Mouse (Mus musculus) ES-Bruce4 (cell line): ENCODE data around the gene Klc3.

ENCODE experiments used
- CTCF ChIP-seq: IDR thresholded peaks from one replicate; pipeline ENCODE4 v1.8.1; 2011; ENCODE audit warnings: low read depth, low read length
- EP300 ChIP-seq: IDR thresholded peaks from 2 replicates; pipeline ENCODE4 v1.6.1; 2011; ENCODE audit warnings: low read depth, low read length; ENCODE audit not compliant: insufficient read depth
- POLR2A ChIP-seq: IDR thresholded peaks from one replicate; pipeline ENCODE4 v1.8.1; 2011; ENCODE audit warnings: low read length; ENCODE audit not compliant: insufficient read depth

DNA sequence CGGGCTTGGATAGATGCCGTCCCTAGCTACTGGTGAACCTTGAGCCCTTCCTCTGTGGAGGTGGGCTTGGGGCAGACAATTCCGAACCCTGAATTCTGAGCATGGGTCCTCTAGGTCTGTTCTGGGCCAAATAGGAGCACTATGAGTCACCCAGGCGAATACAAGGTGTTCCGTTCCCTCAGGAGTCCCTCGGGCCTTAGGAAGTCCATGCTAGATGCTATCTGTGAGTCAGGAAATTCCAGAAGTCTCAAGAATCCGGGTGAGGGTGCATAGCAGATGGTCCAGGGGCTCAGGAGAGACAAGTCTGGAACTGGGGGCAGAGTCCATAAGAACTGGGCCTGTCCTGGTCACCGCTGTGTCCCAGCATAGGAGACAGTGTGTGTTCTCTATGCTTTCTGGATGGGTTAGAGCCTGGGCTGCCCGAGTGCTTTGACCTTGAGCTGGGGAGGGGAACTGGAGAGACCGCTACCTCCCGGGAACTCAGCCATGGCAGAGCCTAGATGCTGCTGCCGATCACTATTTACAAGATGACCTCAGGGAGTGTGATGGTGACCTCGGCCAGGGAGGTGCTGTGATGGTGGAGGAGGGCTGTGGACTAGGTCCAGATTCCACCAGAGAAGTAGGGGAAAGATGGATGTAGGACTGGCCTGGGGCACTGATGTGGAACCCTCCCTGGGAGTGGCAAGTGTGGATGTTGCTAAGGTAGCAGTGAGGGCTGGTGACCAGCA is 54.6 kb downstream of the Klc3 start:
- TF ChIP-seq CTCF: no peak
- TF ChIP-seq POLR2A: no peak
- no peak for TF ChIP-seq EP300
